Mouse (Mus musculus) MEL (cell line): ENCODE measurements around the gene Gm17622. TPM values are rescaled to one million over a fixed set of nuclear protein-coding genes. Genes with fewer than 3 reads are reported as not detected.

Experiments used
- DNase-seq: peaks from one replicate; pipeline ENCODE4 v3.0.0; 2011; ENCODE audit warnings: low read depth, low spot score
- H3K27ac ChIP-seq: 2 replicates; pipeline ENCODE4 v1.5.1; 2012; ENCODE audit warnings: low read depth, mild to moderate bottlenecking, control low read depth, low read length, moderate library complexity; ENCODE audit not compliant: control insufficient read depth
- H3K27me3 ChIP-seq, 2 experiments: fragments of 150-350 bp in 1 of 2; sonication (generic) in 1 of 2; 2 replicates each; pipeline ENCODE4 v1.6.1; 2012; ENCODE audit warnings: low read length in 2 of 2, mild to moderate bottlenecking in 2 of 2, improper control_type of control experiment in 1 of 2, moderate library complexity in 1 of 2; ENCODE audit not compliant: insufficient read depth in 2 of 2, control insufficient read depth in 1 of 2
- H3K36me3 ChIP-seq, 2 experiments: 2 replicates each; pipeline ENCODE4 v1.6.1; 2012 to 2014; ENCODE audit warnings: low read length in 2 of 2, improper control_type of control experiment in 1 of 2, inconsistent platforms in 1 of 2, mild to moderate bottlenecking in 1 of 2; ENCODE audit not compliant: insufficient read depth in 2 of 2, control insufficient read depth in 1 of 2
- H3K4me1 ChIP-seq, 2 experiments: fragments of 150-350 bp in 1 of 2; sonication (generic) in 1 of 2; 2 replicates each; pipeline ENCODE4 v1.6.1; 2012; ENCODE audit warnings: low read length in 2 of 2, improper control_type of control experiment in 1 of 2, mild to moderate bottlenecking in 1 of 2; ENCODE audit not compliant: insufficient read depth in 2 of 2, control insufficient read depth in 1 of 2
- H3K4me3 ChIP-seq, 2 experiments: fragments of 150-350 bp in 1 of 2; sonication (generic) in 1 of 2; 2 replicates each; pipeline ENCODE4 v1.5.1; 2012; ENCODE audit warnings: low read depth in 2 of 2, low read length in 2 of 2, mild to moderate bottlenecking in 2 of 2, moderate library complexity in 2 of 2, control low read depth in 1 of 2, improper control_type of control experiment in 1 of 2; ENCODE audit not compliant: control insufficient read depth in 1 of 2, insufficient read depth in 1 of 2
- H3K79me2 ChIP-seq: 2 replicates; pipeline ENCODE4 v1.6.1; 2012; ENCODE audit warnings: mild to moderate bottlenecking, low read length, moderate library complexity; ENCODE audit not compliant: control insufficient read depth, poor library complexity, insufficient read depth
- H3K9ac ChIP-seq: 2 replicates; pipeline ENCODE4 v1.6.1; 2012; ENCODE audit warnings: low read depth, mild to moderate bottlenecking, control low read depth, low read length, moderate library complexity; ENCODE audit not compliant: control insufficient read depth, poor library complexity, severe bottlenecking
- H3K9me3 ChIP-seq: fragments of 150-350 bp; sonication (generic); replicated peaks from 2 replicates; pipeline ENCODE4 v1.6.1; 2012; ENCODE audit warnings: mild to moderate bottlenecking, low read length, improper control_type of control experiment, moderate library complexity; ENCODE audit not compliant: insufficient read depth
- BHLHE40 ChIP-seq: IDR thresholded peaks from 2 replicates; pipeline ENCODE4 v1.6.1; 2012; ENCODE audit warnings: low read depth, mild to moderate bottlenecking, inconsistent platforms, low read length, improper control_type of control experiment, borderline replicate concordance
- CHD2 ChIP-seq: IDR thresholded peaks from 2 replicates; pipeline ENCODE4 v1.6.1; 2011; ENCODE audit warnings: low read length, improper control_type of control experiment
- ELF1 ChIP-seq: IDR thresholded peaks from 2 replicates; pipeline ENCODE4 v1.6.1; 2014; ENCODE audit warnings: low read depth, mild to moderate bottlenecking, inconsistent platforms, low read length, improper control_type of control experiment, moderate library complexity
- EP300 ChIP-seq, 2 experiments: IDR thresholded peaks; 2 replicates each; pipeline ENCODE4 v1.6.1; 2011; ENCODE audit warnings: improper control_type of control experiment in 2 of 2, low read length in 2 of 2, low read depth in 1 of 2, mild to moderate bottlenecking in 1 of 2
- GABPA ChIP-seq: IDR thresholded peaks from 2 replicates; pipeline ENCODE4 v1.6.1; 2012; ENCODE audit warnings: low read depth, mild to moderate bottlenecking, inconsistent platforms, low read length, improper control_type of control experiment, moderate library complexity
- GATA1 ChIP-seq: IDR thresholded peaks from 2 replicates; pipeline ENCODE4 v1.6.1; 2011; ENCODE audit warnings: low read depth, low read length, improper control_type of control experiment
- JUND ChIP-seq: IDR thresholded peaks from 2 replicates; pipeline ENCODE4 v1.6.1; 2011; ENCODE audit warnings: low read depth, mild to moderate bottlenecking, improper control_type of control experiment, low read length
- KAT2A ChIP-seq: conservative IDR thresholded peaks from 2 replicates; pipeline ENCODE4 v1.6.1; 2012; ENCODE audit warnings: low read depth, low read length, improper control_type of control experiment, inconsistent platforms
- MAX ChIP-seq: IDR thresholded peaks from 2 replicates; pipeline ENCODE4 v1.6.1; 2011; ENCODE audit warnings: low read length, improper control_type of control experiment
- MAZ ChIP-seq: IDR thresholded peaks from 2 replicates; pipeline ENCODE4 v1.6.1; 2012; ENCODE audit warnings: low read depth, mild to moderate bottlenecking, inconsistent platforms, low read length, improper control_type of control experiment
- NRF1 ChIP-seq: IDR thresholded peaks from 2 replicates; pipeline ENCODE4 v1.6.1; 2014; ENCODE audit warnings: low read depth, mild to moderate bottlenecking, inconsistent platforms, low read length, improper control_type of control experiment, moderate library complexity; ENCODE audit not compliant: poor library complexity, insufficient read depth, severe bottlenecking
- POLR2AphosphoS2 ChIP-seq: IDR thresholded peaks from 2 replicates; pipeline ENCODE4 v1.6.1; 2011; ENCODE audit warnings: low read length, improper control_type of control experiment
- POLR2AphosphoS5 ChIP-seq: IDR thresholded peaks from 2 replicates; pipeline ENCODE4 v1.6.1; 2012; ENCODE audit warnings: low read depth, borderline replicate concordance, mild to moderate bottlenecking, inconsistent platforms, low read length, moderate library complexity, mixed read lengths
- SMC3 ChIP-seq: IDR thresholded peaks from 2 replicates; pipeline ENCODE4 v1.6.1; 2011; ENCODE audit warnings: low read depth, low read length, improper control_type of control experiment
- TAL1 ChIP-seq: IDR thresholded peaks from 2 replicates; pipeline ENCODE4 v1.6.1; 2012; ENCODE audit warnings: mild to moderate bottlenecking, inconsistent platforms, low read length, moderate library complexity, mixed read lengths
- TBP ChIP-seq: IDR thresholded peaks from 2 replicates; pipeline ENCODE4 v1.8.0; 2011; ENCODE audit warnings: low read depth, low read length, improper control_type of control experiment
- TCF12 ChIP-seq: IDR thresholded peaks from 2 replicates; pipeline ENCODE4 v1.6.1; 2014; ENCODE audit warnings: low read depth, mild to moderate bottlenecking, inconsistent platforms, low read length, improper control_type of control experiment, moderate library complexity
- UBTF ChIP-seq: IDR thresholded peaks from 2 replicates; pipeline ENCODE4 v1.6.1; 2012; ENCODE audit warnings: low read depth, mild to moderate bottlenecking, inconsistent platforms, low read length, improper control_type of control experiment, moderate library complexity, borderline replicate concordance; ENCODE audit not compliant: insufficient read depth
- USF1 ChIP-seq: IDR thresholded peaks from 2 replicates; pipeline ENCODE4 v1.6.1; 2014; ENCODE audit warnings: low read depth, mild to moderate bottlenecking, inconsistent platforms, low read length, improper control_type of control experiment, moderate library complexity
- ZC3H11A ChIP-seq: IDR thresholded peaks from 2 replicates; pipeline ENCODE4 v1.6.1; 2012; ENCODE audit warnings: low read depth, mild to moderate bottlenecking, inconsistent platforms, low read length, improper control_type of control experiment
- ZKSCAN1 ChIP-seq: IDR thresholded peaks from 2 replicates; pipeline ENCODE4 v1.6.1; 2012; ENCODE audit warnings: low read depth, mild to moderate bottlenecking, inconsistent platforms, low read length, improper control_type of control experiment, moderate library complexity
- polyA plus RNA-seq, 2 experiments: library from polyadenylated mRNA; stranded (reverse) in 1 of 2; unstranded in 1 of 2; fragments of >175 nt in 1 of 2; fragments of >200 nt in 1 of 2; gene quantifications; 2 replicates each; pipeline versions ENCODE4 v1.2.1 to v1.2.4; 2012; ENCODE audit warnings: low replicate concordance in 2 of 2, low read depth in 1 of 2; ENCODE audit not compliant: insufficient read length in 2 of 2, insufficient read depth in 1 of 2, missing spikeins in 1 of 2
- total RNA-seq: library from RNA; depleted of rRNA; stranded (reverse); fragments of 300-350 nt; gene quantifications from 2 replicates; pipeline ENCODE4 v1.2.3, GENCODE M21; 2012

The Gm17622 gene
- total and polyA plus RNA-seq, 3 experiments, result not detected

DNA sequence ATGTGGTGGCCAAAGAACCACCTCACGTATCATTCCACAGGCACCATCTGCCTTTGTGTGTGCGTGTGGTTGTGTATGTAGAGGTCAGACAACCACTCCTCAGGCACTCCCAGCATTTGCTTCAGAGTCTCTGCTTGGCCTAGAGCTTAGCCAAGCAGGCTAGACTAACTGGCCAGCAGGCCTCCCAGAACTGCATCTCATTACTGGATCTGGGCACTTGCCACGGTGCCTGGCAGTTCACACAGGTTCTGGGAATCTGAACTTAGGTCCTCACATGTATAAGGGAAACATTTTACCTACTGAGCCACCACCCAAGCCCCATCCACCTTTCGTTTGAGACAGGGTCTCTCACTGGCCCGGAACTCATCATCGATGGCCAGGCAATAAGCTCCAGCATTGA is 41.6 kb downstream of the Gm17622 start:
- Histone ChIP-seq H3K36me3 (peaks cover 0 to 26% of the 10 kb centered on the region in 2 experiments; a peak in 2 of 4 replicates), H3K9ac (no peak overlapping the region), H3K27ac (no peak overlapping the region), H3K4me1 (peaks cover 12 to 32% of the 10 kb centered on the region in 2 experiments), H3K27me3 (no peaks in the 10 kb centered on the region), H3K79me2 (peaks cover 7% of the 10 kb centered on the region; the same call in 1 of the 2 replicates), H3K9me3 (no peaks in the 10 kb centered on the region), H3K4me3 (no peak overlapping the region)
- TF ChIP-seq MAX (no peak), JUND (no peak), SMC3 (no peak), TAL1 (no peak), USF1 (no peak), EP300 (IDR thresholded peaks at IDR 0.05; ENCODE audit: low read depth in 1 of 2, low read length in 2 of 2) (no peak), ZKSCAN1 (no peak), UBTF (no peak), ELF1 (no peak), TCF12 (no peak), GATA1 (no peak), BHLHE40 (no peak), POLR2AphosphoS5 (no peak), KAT2A (no peak), MAZ (no peak)
- DNase-seq, result no peak

DNA sequence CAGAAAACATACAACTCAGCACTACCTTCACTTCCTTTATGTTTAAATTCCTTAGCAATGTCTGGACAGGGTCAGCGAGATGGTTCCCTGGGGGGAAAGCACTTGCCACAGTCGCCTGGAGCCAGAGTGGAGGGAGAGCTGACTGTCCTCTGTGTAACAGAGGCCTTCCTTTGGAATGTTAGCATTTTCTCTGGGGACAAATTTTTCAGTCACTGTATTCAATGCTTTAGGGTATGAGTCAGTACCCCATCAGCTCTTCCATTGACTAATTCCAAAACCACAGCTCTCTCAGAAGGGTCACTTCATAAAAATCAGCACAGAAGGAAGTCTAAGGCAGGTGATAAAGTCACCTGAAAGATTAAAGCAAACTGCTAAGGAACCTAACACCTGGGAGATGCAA is 43.2 kb downstream of the Gm17622 start:
- Histone ChIP-seq H3K4me1 (peaks cover 9 to 22% of the 10 kb centered on the region in 2 experiments), H3K79me2 (peaks cover 8% of the 10 kb centered on the region; the same call in 1 of the 2 replicates), H3K36me3 (peaks cover 0 to 28% of the 10 kb centered on the region in 2 experiments; a peak in 2 of 4 replicates), H3K27ac (no peak overlapping the region), H3K9me3 (no peaks in the 10 kb centered on the region), H3K9ac (no peak overlapping the region), H3K27me3 (no peaks in the 10 kb centered on the region), H3K4me3 (no peak overlapping the region)
- TF ChIP-seq CHD2, result no peak
- no peak for TF ChIP-seq GABPA
- no peak for TF ChIP-seq GATA1
- no peak for TF ChIP-seq MAX
- no peak for TF ChIP-seq POLR2AphosphoS2
- no peak for TF ChIP-seq NRF1
- TF ChIP-seq TBP, result no peak
- TF ChIP-seq ZC3H11A, result no peak
- TF ChIP-seq USF1, result no peak
- no peak for TF ChIP-seq UBTF
- no peak for DNase-seq
